Mouse (Mus musculus): ENCODE measurements around the gene Eps8l1. TPM values are rescaled to one million over a fixed set of nuclear protein-coding genes. Genes with fewer than 3 reads are reported as not detected.

Eps8l1 gene
- total RNA-seq, 2 experiments from 2014 or later, result 3.1 to 4.9 TPM

DNA sequence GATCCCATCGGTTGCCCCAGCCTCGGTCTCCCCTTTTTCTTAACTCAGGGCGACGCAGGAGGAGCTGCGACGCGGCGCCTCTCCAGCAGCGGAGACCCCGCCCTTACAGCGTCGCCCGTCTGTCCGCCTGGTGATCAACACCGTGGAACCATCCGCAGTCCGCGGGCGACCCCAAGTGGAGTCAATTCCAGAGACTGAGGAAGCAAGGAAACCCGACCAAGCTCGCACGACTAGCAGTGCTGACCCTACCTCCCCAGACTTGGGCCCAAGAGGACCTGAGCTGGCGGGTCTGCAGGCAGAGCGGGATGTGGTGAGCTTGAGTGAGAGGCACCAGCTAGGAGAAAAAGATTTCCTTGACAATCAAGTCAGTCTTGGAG, 10.7 kb downstream of the Eps8l1 start:
- intact Hi-C loops (cut with DNase I), result loop anchor here (2.0 to 5.0 kb wide), 3 partner anchors 40 to 799 kb away; no protein-coding TSS in a partner anchor
- DNase-seq, result peak; percentile 86 to 89

DNA sequence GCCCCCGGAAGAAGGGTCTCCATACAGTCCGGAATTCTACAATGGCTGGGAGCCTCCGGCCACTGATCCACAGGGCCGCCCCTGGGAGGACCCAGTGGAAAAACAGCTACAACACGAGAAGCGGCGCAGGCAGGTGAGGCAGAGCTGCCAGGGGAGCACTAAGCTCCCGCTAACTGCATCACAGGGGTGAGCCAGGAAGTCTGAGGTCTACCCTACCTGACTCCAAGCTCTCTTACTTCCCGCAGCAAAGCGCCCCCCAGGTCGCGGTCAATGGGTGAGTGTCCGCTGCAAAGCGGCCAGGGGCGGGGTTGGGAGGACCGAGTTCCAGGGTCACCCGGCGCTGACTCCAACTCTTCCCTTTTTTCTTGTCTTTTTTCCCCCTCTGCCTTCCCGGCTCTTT, 13.5 kb downstream of the Eps8l1 start:
- no peak for DNase-seq
- intact Hi-C loops (cut with DNase I), result loop anchor here (5.0 kb wide), 1 partner anchor 802 kb away; no protein-coding TSS in a partner anchor

DNA sequence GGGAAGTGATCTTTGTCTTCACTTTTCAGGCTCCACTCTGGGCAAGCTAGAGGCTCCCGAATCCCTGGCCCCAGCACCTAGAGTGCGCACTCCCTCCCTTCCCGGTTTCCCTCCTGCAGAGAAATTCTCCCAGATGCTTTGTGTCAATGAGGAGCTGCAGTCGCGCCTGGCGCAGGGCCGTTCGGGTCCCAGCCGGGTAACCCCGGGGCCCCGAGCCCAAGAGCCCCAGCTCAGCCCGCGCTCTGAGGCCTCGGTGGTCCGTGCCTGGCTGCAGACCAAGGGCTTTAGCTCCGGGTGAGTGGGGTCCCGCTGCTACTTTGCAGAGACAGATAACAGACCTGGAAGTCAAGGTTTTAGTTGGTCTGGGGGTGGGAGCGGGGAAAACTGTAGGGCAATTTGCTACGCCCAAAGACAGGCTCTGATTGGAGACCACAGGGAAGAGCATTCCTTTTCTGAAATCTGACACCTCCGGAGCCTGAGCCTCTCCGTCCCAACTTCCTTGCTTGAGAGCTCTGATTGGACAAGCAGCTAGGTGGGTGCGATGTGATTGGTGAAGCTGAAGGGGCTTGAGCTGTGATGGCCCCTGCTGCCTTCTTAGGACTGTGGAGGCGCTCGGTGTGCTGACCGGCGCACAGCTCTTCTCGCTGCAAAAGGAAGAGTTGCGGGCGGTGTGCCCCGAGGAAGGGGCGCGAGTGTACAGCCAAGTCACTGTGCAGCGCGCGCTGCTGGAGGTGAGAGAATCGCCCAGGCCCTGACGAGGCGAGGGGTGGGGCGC, 17.7 kb downstream of the Eps8l1 start:
- intact Hi-C loops (cut with DNase I), result no loop called here

DNA sequence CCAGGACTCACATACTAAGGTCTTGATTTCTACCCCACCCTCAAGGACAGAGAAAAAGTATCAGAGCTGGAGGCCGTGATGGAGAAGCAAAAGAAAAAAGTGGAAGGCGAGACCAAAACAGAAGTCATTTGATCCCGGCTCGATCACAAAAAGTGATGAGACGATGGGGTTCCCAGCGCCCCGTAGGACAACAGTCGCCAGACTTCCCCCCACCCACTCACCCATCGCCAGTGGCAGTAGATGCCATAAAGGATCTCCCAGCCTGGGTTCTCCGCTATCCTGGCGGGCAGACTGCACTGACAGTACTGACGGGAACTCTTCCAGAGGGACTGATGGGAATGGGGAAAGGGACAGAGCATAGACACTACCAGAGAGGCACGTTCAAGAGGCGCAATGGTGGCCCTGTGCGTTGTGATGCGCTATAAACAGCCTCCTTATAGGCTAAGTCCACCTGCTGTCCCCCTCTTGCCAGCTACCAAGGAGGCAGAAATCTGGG, 18.4 kb downstream of the Eps8l1 start:
- no peak for DNase-seq
- intact Hi-C loops (cut with DNase I), result no loop called here

More for the DNA sequence above, 17.7 kb downstream of the Eps8l1 start:
- peak; percentile 76 to 78 for DNase-seq

DNA sequence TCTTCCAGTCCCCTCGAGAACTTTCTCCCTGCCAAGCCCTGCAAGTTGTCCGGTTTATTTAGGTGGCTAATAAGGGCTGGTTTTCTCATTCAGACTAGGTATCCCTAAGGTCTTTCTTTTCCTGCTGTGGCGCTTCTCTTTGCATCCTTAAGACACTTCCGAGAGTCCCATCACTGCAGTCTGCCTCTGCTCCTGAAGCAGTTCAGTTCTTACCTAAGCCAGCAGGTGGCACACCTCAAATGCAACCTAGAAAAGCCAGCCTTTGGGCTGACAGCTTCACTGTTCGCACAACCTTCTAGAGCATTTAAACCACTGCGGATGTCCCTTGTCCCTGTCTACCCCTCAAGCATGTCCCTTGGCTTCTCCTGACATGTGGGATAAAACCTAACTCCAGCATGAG, 19.2 kb downstream of the Eps8l1 start:
- DNase-seq, result peak; percentile 48 to 59

DNA sequence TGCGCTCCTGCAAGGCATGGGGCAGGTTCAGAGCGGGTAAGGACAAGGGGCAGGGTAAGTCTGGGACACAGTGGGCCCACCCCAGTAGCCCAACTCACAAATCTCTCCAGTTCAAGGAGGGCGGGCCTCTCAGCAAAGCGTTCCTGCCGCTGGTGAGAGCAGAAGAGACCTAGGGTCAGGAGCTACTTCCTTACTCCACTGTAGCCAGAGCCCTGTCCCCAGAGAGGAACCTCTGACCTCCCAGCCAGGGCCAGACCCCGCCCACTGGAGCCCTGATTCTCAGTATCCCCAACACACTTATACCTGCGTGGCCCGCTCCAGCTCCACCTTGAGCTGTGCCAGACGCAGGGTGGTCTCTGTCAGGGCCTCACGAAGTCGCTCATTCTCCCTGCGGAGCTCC, 21.8 kb downstream of the Eps8l1 start:
- DNase-seq, result no peak
- intact Hi-C loops (cut with DNase I), result no loop called here

More for the DNA sequence above, 19.2 kb downstream of the Eps8l1 start:
- intact Hi-C loops (cut with DNase I), result loop anchor here (2.0 kb wide), 1 partner anchor 47 kb away; no protein-coding TSS in a partner anchor

DNA sequence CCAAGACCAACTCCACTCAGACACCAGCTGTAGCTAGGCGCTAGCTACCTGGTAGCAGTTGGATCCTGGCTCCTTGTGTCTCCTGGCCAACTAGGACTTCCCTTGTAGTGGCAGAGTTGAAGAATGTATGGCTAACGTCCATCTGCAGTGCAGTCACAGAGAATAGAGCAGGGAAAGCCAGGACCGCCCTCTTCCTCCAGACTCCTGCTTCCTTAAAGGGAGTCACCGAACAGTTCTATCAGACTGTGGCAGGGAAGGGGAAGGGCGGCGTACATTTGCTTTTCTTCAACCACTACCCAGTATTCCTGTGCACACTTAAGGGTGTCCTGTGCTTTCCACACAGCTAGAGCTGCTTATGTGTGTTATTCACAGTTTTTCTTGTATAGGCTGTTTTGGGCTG, 30.8 kb downstream of the Eps8l1 start:
- DNase-seq, result peak; percentile 56 to 62
- intact Hi-C loops (cut with DNase I), result no loop called here

DNA sequence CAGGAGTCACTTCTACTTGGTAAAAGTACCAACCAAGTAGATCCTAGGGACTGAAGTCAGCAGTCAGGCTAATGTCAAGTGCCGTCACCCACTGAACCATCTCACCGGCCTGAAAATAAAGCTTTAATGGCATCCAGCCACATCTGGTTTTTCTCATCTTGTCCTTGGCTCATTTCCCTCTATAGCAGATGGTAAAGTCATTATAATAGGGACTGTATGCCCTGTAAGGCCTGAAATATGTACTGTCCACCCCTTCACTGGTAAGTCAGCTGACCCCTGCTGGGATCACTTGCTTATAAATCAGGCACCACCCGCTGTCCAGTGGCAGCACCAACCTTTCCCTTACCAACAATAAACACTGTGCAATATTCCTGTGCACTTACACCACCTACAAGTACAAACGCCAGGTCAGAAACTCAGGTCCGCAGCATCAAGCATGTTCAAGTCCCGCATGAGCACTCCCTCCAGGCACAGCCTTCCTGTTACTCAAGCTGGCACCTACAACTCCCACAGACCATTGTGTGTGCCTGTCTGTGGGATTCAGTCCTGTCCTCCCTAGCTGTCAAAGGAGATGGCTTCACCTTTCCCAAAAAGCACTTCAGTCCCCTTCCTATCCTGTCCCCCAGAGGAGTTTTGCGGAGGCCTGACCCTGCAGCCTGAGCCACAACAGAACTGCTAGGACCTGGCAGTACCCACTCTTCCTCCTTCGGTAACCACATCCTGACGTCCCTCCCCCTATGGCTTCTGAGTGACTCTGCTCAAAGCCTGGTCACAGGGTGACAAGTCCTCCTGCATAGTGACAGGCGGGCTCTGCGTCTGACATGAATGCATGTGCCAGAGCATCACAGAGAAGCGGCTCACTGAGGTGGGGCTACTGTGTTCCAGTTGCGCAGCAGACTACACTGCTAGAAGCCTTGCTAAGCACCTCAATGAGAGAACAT, 32.1 kb downstream of the Eps8l1 start:
- intact Hi-C loops (cut with DNase I), result no loop called here

DNA sequence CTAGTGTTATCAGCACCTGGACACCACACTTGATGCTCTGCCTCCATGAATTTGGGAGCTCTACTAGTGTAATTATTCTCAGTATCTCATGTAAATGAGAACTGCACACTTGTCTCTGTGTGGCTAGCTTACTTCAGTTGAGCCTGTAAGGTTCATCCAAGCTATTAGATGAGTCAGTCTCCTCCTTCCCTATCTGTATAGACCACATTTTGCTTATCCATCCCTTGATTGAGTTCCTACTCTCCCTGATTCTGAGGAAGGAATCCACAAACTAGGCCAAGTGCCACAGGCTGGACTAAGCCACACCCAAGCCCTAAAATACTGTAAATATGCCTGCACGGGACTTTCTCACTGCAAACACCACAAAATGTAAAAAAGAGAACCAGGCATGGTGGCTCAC, 33.5 kb downstream of the Eps8l1 start:
- intact Hi-C loops (cut with DNase I), result no loop called here

More for the DNA sequence above, 32.1 kb downstream of the Eps8l1 start:
- peak in 1 of 2 experiments; percentile 25 for DNase-seq

DNA sequence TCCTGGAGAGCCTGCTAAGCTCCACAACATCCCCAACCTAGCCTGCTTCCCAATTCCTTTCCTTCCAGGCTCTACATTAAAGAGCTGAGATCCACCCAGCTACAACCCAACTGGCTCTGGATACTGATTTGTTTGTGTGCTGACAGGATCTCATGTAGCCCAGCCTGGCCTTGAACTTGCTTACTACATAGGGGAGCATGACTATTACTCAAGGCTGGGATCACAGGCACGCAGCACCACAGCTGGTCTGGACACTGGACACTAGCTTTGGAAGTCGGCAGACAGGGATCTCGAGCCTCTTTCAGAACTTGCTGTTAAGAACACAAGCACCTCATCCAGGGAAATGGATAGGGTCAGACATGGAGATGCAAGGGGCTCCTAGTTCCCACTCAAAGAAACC, 36.0 kb downstream of the Eps8l1 start:
- DNase-seq, result no peak
- intact Hi-C loops (cut with DNase I), result no loop called here

More for the DNA sequence above, 33.5 kb downstream of the Eps8l1 start:
- no peak for DNase-seq

DNA sequence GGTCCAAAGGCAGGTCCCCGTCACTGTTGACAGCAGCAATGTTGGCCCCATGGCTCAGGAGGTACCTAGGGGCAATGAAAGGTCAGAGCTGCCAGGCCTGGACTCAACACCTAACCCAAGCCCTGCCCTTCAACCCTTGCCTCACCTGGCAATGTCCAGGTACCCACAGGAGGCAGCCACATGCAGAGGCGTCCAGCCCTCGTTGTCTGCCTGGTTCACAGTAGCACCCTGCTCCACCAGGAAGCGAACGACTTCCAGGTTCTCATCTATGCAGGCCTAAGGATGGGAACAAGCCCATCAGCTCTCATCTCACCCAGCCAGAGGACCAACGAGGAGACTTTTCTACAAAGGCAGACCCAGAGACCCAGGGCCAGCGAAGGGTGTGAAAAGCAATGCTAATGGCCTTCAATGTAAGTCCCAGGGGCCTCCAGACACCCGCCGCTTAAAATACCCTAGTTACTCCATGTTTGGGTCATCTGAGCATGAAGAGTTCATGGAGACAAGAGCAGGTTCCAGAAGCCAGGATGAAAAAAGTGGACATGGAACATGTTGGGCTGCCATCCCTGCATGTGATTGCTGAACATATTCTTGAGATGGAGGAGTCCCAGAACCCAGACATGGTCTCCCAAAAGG, 36.9 kb downstream of the Eps8l1 start:
- DNase-seq, result no peak
- intact Hi-C loops (cut with DNase I), result no loop called here

DNA sequence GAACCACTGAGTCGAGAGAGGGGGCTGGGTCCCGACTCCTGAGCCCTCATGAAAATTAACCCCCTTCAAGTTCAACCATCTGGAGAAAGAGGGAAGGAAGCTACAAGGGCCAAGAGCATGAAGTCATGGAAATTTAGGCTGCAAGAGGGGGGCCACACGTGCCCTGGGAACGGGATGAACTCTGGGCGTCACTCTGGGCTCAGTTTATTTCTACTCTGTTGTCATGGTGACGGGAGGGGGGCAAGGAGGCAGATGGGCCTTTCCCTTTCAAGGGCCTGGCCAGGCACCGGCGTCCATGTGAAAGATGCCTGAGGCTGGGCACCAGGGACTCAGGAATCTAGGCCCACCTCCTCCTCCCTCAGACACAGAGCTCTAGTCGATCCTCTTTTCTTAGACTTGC, 37.8 kb downstream of the Eps8l1 start:
- intact Hi-C loops (cut with DNase I), result no loop called here
- peak; percentile 78 to 81 for DNase-seq

DNA sequence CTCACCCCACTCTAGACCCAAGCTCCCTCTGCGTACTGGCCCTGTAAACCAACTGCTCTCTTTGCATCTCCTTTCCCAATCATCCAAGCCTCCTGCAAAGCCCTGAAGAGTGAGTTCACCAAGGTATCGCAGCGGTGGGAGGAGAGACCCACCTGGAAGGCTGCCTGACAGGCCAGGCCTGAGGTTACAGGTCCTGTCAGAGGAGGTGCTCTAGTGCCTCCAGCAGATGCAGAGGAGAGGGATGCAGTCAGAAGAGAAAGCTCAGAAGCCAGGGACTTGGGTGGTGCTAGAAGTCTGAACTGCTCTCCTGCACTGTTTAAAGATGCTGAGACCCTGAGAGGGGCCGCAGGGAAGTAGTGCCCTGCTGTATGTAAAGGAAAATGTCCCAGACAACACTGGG, 38.6 kb downstream of the Eps8l1 start:
- DNase-seq, result no peak
- intact Hi-C loops (cut with DNase I), result no loop called here

DNA sequence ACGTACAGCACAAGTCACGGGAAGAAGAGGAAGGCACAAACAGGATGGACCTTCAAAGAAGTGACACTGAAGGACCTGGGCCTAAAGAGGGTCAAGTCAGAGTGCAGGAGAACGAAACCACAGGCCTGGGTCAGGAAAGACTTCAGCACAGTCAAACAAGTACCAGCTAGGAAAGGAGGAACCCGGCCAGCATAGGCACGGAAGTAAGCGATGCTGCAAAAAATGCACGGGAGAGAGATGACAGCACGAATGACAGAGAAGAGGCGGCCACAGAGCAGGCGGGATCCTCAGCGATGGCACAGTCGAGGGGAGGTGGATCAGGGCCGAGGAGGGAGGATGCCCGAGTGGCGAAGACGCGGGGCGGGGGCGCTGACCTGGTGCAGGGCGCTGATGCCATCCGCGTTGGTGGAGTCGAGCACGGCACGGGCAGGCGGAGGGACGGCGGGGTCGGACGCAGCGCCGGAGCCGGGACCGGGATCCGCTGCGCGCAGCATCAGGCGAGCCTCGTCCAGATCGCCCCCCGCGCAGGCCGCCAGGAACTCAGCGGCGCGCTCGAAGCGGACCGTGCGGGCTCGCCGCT, 40.5 kb downstream of the Eps8l1 start:
- intact Hi-C loops (cut with DNase I), result no loop called here
- DNase-seq, result peak; percentile 51 to 52

DNA sequence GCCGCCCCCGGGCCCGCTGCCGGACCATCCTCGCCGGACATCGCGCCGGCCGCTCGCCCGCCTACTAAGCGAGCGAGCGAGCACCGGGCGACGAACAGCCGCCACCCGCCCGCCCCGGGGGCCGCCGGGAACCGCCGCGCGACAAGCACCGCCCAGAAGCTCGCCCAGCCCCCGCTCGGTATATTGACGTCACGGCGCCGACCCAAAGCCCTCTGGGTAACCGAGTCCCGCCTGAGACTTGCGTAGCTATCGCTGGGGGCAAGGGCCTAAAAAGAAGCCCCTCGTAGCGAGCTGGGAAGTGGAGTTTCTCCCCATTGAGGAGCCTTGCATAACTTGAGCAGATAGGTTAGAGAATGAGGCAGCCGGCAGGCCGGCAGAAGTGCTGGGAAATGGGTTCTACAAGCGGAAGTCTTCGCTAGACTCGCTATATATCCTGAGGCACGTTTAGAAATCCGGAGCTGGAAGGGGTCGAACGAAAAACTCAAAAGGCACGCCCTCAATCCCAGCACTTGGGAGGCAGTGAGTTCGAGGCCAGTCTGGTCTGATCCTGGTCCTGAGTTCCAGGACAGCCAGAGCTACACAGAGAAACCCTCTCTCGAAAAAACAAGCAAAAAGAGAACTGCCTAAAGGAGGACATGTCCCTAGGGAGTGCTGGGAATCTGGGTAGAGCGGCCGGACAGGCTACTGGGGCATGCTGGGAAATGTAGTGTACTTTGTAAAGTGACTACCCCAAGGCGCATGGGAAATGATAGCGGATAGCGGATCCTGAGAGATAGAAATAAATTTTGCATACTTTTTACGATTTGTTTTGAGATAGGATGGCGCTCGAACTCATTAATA, 41.3 kb downstream of the Eps8l1 start, which contains the start of gene Ppp1r12c:
Gene Ppp1r12c (minus strand): TSS at position 123 of the 840 bp plus-strand sequence.
- peak; percentile 96 to 97 for DNase-seq
- intact Hi-C loops (cut with DNase I), result no loop called here

DNA sequence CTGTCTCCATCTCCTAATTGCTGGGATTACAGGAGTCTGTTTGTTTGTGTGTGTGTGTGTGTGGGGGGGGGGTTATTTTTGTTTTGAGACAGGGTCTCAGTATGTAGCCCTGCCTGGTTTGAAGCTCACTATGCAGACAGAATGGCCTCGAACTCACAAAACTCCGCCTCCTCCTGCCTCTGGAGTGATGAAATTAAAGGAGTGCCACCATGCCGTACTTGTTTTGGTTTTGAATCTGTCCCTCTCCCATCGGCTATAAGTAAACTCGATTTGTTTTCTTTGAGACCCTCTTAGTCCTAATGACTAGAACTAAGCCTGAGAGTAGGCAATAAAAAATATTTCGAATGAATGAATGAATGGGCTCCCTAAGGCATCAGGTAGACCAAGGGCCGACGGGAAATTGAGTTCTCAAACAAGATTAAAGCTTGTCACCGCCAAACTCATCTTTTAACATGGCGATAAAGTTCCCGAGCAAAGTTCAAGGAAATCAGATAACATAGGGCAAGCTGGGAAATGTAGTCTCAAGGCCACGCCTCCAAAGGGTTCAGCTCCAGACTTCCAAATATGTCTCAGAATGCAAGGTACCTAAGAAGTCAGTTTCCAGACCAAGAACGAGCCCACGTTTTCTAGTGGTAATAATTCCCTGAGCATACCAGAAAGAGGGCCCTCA, 42.1 kb downstream of the Eps8l1 start:
- DNase-seq, result no peak
- intact Hi-C loops (cut with DNase I), result no loop called here

DNA sequence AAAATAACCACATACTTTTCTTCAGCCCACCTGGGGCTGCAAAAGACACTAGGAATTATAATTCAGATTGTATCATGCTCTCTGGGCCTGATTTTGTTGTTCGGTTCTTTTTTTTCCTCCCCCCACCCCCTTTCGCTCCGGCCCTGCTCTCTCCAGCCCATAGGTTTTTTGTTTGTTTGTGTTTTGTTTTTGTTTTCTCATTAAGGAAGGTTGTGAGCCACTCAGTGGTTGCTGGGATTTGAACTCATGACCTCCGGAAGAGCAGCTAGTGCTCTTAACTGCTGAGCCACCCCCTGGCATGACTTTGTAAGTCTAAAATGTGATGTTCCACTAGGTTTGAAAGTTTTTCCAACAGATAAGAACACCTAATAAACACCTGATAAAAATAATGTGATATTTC, 42.6 kb downstream of the Eps8l1 start:
- intact Hi-C loops (cut with DNase I), result no loop called here
- no peak for DNase-seq

DNA sequence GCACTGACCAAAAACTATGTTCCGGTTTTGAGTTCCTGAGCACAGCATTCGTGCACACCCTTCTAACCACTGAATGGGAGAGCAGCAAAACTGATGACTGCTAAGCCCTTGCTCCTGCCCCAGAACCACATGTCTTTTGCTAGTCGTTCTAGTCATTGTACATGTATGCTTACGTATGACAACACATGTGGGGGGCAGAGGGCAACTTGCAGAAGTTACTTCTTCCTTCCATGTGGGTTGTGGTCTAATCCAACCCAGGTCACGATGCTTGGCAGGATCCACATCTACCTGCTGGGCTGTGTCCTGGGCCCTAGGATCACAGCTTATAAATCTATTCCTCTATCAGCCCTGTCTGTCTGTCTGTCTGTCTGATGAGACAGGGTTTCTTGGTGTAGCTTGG, 43.4 kb downstream of the Eps8l1 start:
- intact Hi-C loops (cut with DNase I), result no loop called here
- no peak for DNase-seq

Data from heart, postnatal 14 days (tissue).